Mouse (Mus musculus) forebrain, embryonic 16.5 days (tissue): ENCODE measurements at regions not wholly inside any gene's neighbourhood (a gene's known extent, or its start where the extent isn't known, plus 50 kb on each side); places are given as distances from the start of the nearest gene placed in this dataset.

ENCODE experiments used
- ATAC-seq: fragments of 200-750 bp; cut with Nextera tagmentation; 2 replicates; pipeline ENCODE4 v1.8.0; 2017; ENCODE audit warnings: mild to moderate bottlenecking, moderate library complexity
- H3K27ac ChIP-seq: fragments of 300-500 bp; sonication (generic); 2 replicates; pipeline ENCODE4 v1.5.1; 2014; ENCODE audit warnings: low read length, control low read depth
- H3K27me3 ChIP-seq: fragments of 300-500 bp; sonication (generic); replicated peaks from 2 replicates; pipeline ENCODE4 v1.6.1; 2014; ENCODE audit warnings: low read length; ENCODE audit not compliant: control insufficient read depth, insufficient read depth
- H3K36me3 ChIP-seq: fragments of 300-500 bp; sonication (generic); 2 replicates; pipeline ENCODE4 v1.6.1; 2014; ENCODE audit not compliant: control insufficient read depth, insufficient read depth
- H3K4me1 ChIP-seq: fragments of 300-500 bp; sonication (generic); replicated peaks from 2 replicates; pipeline ENCODE4 v1.6.1; 2014; ENCODE audit warnings: low read length; ENCODE audit not compliant: control insufficient read depth, insufficient read depth
- H3K4me2 ChIP-seq: fragments of 300-500 bp; sonication (generic); 2 replicates; pipeline ENCODE4 v1.6.1; 2014; ENCODE audit warnings: mild to moderate bottlenecking, low read length, control low read depth
- H3K4me3 ChIP-seq: fragments of 300-500 bp; sonication (generic); replicated peaks from 2 replicates; pipeline ENCODE4 v1.5.1; 2014; ENCODE audit warnings: mild to moderate bottlenecking, low read length, control low read depth
- H3K9ac ChIP-seq: fragments of 300-500 bp; sonication (generic); replicated peaks from 2 replicates; pipeline ENCODE4 v1.6.1; 2014; ENCODE audit warnings: low read depth, low read length, control low read depth
- H3K9me3 ChIP-seq: fragments of 300-500 bp; sonication (generic); 2 replicates; pipeline ENCODE4 v1.6.1; 2016; ENCODE audit warnings: low read length; ENCODE audit not compliant: control insufficient read depth
- WGBS: fragments of 180-500 bp; shearing (Covaris S2); extraction: QIAGEN DNeasy Blood & Tissue Kit; methylation state at CpG from one replicate; pipeline ENCODE4 v1.1.7; 2014; 5-methylcytosine and 5-hydroxymethylcytosine counted together

- 51% methylated on average over 7 of the region's 7 CpGs for whole genome bisulfite sequencing
- no peak overlapping the region for H3K27ac ChIP-seq
- no peaks in the 10 kb centered on the region for H3K36me3 ChIP-seq
- H3K9ac ChIP-seq: no peak overlapping the region
- no peak overlapping the region for H3K4me2 ChIP-seq
- no peak for ATAC-seq
- no peaks in the 10 kb centered on the region for H3K27me3 ChIP-seq
- H3K4me3 ChIP-seq: no peak overlapping the region
- H3K4me1 ChIP-seq: no peaks in the 10 kb centered on the region
- no peaks in the 10 kb centered on the region for H3K9me3 ChIP-seq
Measured at GRCm38 (mm10) chr7:68415890-68416289, 142.3 kb downstream of the Fam169b start.

- ATAC-seq: no peak
- Histone ChIP-seq H3K9ac (no peak overlapping the region), H3K36me3 (no peaks in the 10 kb centered on the region), H3K27me3 (no peaks in the 10 kb centered on the region), H3K4me1 (no peaks in the 10 kb centered on the region; the same call in 1 of the 2 replicates), H3K9me3 (no peaks in the 10 kb centered on the region), H3K4me2 (no peak overlapping the region), H3K27ac (no peak overlapping the region), H3K4me3 (no peak overlapping the region)
- 78% methylated on average over 1 of the region's 1 CpGs for WGBS
Measured at GRCm38 (mm10) chr7:68412786-68413185, 139.1 kb downstream of the Fam169b start.
